Mouse (Mus musculus) adrenal gland, postnatal 25 days (tissue): ENCODE measurements around the gene BC048671. TPM values are rescaled to one million over a fixed set of nuclear protein-coding genes. Genes with fewer than 3 reads are reported as not detected.

ENCODE experiments used
- total RNA-seq: library from RNA; stranded (reverse); gene quantifications from 2 replicates; pipeline ENCODE4 v1.2.3, GENCODE M21; 2021

The BC048671 gene
- total RNA-seq, 1 experiment from 2014 or later = not detected

Other genes with a start within 250 kb of the BC048671 start
- not detected in 2 replicates for gene Vmn1r49, start 222.7 kb upstream of the BC048671 start, total RNA-seq
- not detected in 2 replicates for gene Vmn1r50, start 199.8 kb upstream of the BC048671 start, total RNA-seq
- gene Vmn1r51, start 178.6 kb upstream of the BC048671 start, total RNA-seq = not detected in 2 replicates
- gene Vmn1r52, start 126.4 kb upstream of the BC048671 start, total RNA-seq = not detected in 2 replicates
- gene V1ra8, start 98.4 kb upstream of the BC048671 start, total RNA-seq = not detected in 2 replicates
- not detected in 2 replicates for gene Vmn1r53, start 76.8 kb upstream of the BC048671 start, total RNA-seq
- not detected in 2 replicates for gene Vmn1r54, start 54.9 kb upstream of the BC048671 start, total RNA-seq
- gene Chst13, start 24.0 kb downstream of the BC048671 start, total RNA-seq = not detected in 2 replicates
- gene Uroc1, start 32.1 kb downstream of the BC048671 start, total RNA-seq = 0.09 and 3.0 TPM in 2 replicates
- 23.0 and 24.6 TPM in 2 replicates for gene Zxdc, start 68.3 kb downstream of the BC048671 start, total RNA-seq
- 1.1 TPM in 1 of 2 replicates, not detected in the other for gene Cfap100, start 127.6 kb downstream of the BC048671 start, total RNA-seq
- gene Klf15, start 161.4 kb downstream of the BC048671 start, total RNA-seq = 38.4 and 44.5 TPM in 2 replicates
- gene Aldh1l1, start 185.2 kb downstream of the BC048671 start, total RNA-seq = 179 and 220 TPM in 2 replicates